Mouse (Mus musculus): Measurements from ENCODE around the gene Neu1.
"Not testable (repeated sequence)": the region's sequence is repeated elsewhere in the genome, so short reads cannot be mapped to it uniquely, and the experiment has no call there.

GRCm38 (mm10) chr17:34970850-34971249 is 39.8 kb downstream of the Neu1 start:
- TF ChIP-seq CTCF (IDR thresholded peaks at IDR 0.05; ENCODE audit: control insufficient read depth, insufficient read depth, low read length); POLR2A (IDR thresholded peaks at IDR 0.05; ENCODE audit: borderline replicate concordance, control insufficient read depth, low read depth, low read length): not testable (repeated sequence)
